Mouse (Mus musculus) C2C12 (cell line): Measurements from ENCODE around the gene Usp50. TPM values are rescaled to one million over a fixed set of nuclear protein-coding genes. Genes with fewer than 3 reads are reported as not detected.

ENCODE experiments used
- H3K27me3 ChIP-seq: one replicate; pipeline ENCODE4 v1.6.1; 2011; ENCODE audit not compliant: control insufficient read depth, insufficient read depth, insufficient read length
- H3K36me3 ChIP-seq: one replicate; pipeline ENCODE4 v1.6.1; 2011; ENCODE audit not compliant: control insufficient read depth, insufficient read depth
- H3K4me3 ChIP-seq: one replicate; pipeline ENCODE4 v1.5.1; 2011; ENCODE audit warnings: mild to moderate bottlenecking, control low read depth; ENCODE audit not compliant: poor library complexity, insufficient read depth, severe bottlenecking
- H3K79me2 ChIP-seq: one replicate; pipeline ENCODE4 v1.6.1; 2011; ENCODE audit not compliant: control insufficient read depth, insufficient read depth
- H3K79me3 ChIP-seq: one replicate; pipeline ENCODE4 v1.6.1; 2011; ENCODE audit warnings: low read depth, control low read depth
- H3ac ChIP-seq: one replicate; pipeline ENCODE3; 2011; ENCODE audit warnings: low read depth; ENCODE audit not compliant: control insufficient read depth, insufficient read length
- CEBPB ChIP-seq: IDR thresholded peaks from one replicate; pipeline ENCODE4 v1.6.1; 2011; ENCODE audit warnings: low read depth, mild to moderate bottlenecking, control low read depth, moderate library complexity
- CTCF ChIP-seq: IDR thresholded peaks from one replicate; pipeline ENCODE4 v1.5.1; 2011; ENCODE audit not compliant: control insufficient read depth, insufficient read depth, insufficient read length
- FOSL1 ChIP-seq: IDR thresholded peaks from one replicate; pipeline ENCODE4 v1.8.0; 2011; ENCODE audit warnings: mild to moderate bottlenecking, low read length; ENCODE audit not compliant: poor library complexity, insufficient read depth, severe bottlenecking
- MAX ChIP-seq: IDR thresholded peaks from one replicate; pipeline ENCODE4 v1.6.1; 2011; ENCODE audit warnings: mild to moderate bottlenecking, control low read depth
- MYOD1 ChIP-seq: IDR thresholded peaks from one replicate; pipeline ENCODE4 v1.6.1; 2011; ENCODE audit warnings: low read depth; ENCODE audit not compliant: control insufficient read depth, insufficient read length
- MYOG ChIP-seq: IDR thresholded peaks from one replicate; pipeline ENCODE4 v1.6.1; 2011; ENCODE audit not compliant: control insufficient read depth, insufficient read length; ENCODE audit errors: extremely low read depth
- USF1 ChIP-seq: IDR thresholded peaks from one replicate; pipeline ENCODE4 v1.6.1; 2011; ENCODE audit warnings: low read depth, mild to moderate bottlenecking, control low read depth, moderate library complexity
- polyA plus RNA-seq: library from polyadenylated mRNA; unstranded; fragments of >200 nt; fragmentation: generic; extraction: Trizol; gene quantifications from one replicate; pipeline ENCODE4 v1.2.1, GENCODE M21; 2012; ENCODE audit warnings: missing spikeins

Gene Usp50
- polyA plus RNA-seq, 1 experiment, result 0.78 TPM

DNA sequence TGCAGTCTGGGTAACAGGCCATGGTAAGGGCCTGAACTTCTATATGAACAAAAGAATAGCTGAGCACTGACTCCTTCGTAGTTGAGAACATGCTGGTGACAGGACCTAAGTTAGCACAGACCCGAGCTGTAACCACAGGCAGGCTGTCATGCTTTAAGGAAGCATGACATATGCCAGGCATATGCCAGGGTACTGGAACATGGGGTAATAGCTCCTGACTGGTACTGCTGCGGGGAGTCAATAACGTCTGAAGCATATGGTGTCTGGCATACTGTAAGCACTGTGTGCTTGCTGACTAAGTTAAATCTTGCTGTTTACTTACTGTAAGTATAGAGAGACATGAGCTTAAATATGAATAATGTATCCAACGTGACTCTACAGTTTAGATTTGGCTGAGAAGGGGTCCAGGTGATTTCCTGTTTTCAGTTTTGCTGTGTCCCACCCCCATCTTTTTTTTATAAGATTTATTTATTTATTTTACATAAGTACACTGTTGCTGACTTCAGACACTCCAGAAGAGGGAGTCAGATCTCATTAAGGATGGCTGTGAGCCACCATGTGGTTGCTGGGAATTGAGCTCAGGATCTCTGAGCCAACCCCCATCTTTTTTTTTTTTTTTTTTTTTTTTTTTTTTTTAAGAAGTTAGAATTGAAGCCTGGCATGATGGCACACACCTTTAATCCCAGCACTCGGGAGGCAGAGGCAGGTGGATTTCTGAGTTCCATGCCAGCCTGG is 47.8 kb downstream of the Usp50 start:
- H3K4me3 ChIP-seq, result no peak overlapping the region
- H3K27me3 ChIP-seq, result no peaks in the 10 kb centered on the region
- no peak overlapping the region for H3ac ChIP-seq
- TF ChIP-seq CEBPB (no peak), MYOG (no peak), USF1 (no peak), FOSL1 (no peak), MYOD1 (no peak), CTCF (no peak), MAX (no peak)
- H3K36me3 ChIP-seq, result peaks cover 53% of the 10 kb centered on the region
- H3K79me2 ChIP-seq, result no peaks in the 10 kb centered on the region
- no peaks in the 10 kb centered on the region for H3K79me3 ChIP-seq

- Histone ChIP-seq H3K36me3 (peaks cover 45% of the 10 kb centered on the region), H3K79me2 (no peaks in the 10 kb centered on the region), H3K4me3 (no peak overlapping the region), H3K79me3 (no peaks in the 10 kb centered on the region), H3ac (no peak overlapping the region), H3K27me3 (no peaks in the 10 kb centered on the region)
- no peak for TF ChIP-seq CEBPB
- no peak for TF ChIP-seq CTCF
- no peak for TF ChIP-seq MYOD1
- TF ChIP-seq USF1, result no peak
Observed at GRCm38 (mm10) chr2:126730502-126730901, 52.8 kb downstream of the Usp50 start.

- H3K4me3 ChIP-seq, result no peak overlapping the region
- peaks cover 54% of the 10 kb centered on the region for H3K36me3 ChIP-seq
- no peak for TF ChIP-seq MYOG
- TF ChIP-seq USF1, result no peak
- TF ChIP-seq MYOD1, result no peak
- no peak for TF ChIP-seq CEBPB
- no peak for TF ChIP-seq CTCF
- TF ChIP-seq MAX, result no peak
- no peak for TF ChIP-seq FOSL1
Observed at GRCm38 (mm10) chr2:126729207-126729606, 54.1 kb downstream of the Usp50 start.

DNA sequence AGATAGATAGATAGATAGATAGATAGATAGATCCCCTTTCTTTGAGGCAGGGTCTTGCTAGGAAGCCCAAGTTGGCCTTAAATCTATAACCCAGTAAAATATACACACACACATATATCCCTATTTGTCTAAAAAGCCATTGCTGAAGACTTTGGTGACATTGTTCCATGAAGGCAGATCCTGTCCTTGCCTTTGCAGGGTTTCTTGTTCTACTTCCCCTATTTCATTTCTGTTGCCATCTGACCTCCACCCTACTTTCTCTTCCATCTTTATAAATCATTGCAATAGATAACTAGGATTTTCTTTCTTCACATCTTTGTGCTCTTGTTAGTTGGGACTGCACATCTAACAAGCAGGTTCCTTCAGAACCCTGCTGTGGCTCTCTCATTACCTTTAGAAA is 70.3 kb downstream of the Usp50 start:
- H3K79me2 ChIP-seq, result peaks cover 77% of the 10 kb centered on the region
- H3K4me3 ChIP-seq, result no peak overlapping the region
- H3K27me3 ChIP-seq, result no peaks in the 10 kb centered on the region
- TF ChIP-seq MAX, result no peak
- no peak for TF ChIP-seq USF1
- no peak for TF ChIP-seq CEBPB
- TF ChIP-seq CTCF, result no peak
- no peak for TF ChIP-seq MYOG
- no peak for TF ChIP-seq FOSL1
- no peak for TF ChIP-seq MYOD1
- peaks cover 40% of the 10 kb centered on the region for H3K79me3 ChIP-seq
- H3ac ChIP-seq, result no peak overlapping the region
- H3K36me3 ChIP-seq, result peaks cover 3% of the 10 kb centered on the region

More at GRCm38 (mm10) chr2:126729207-126729606, 54.1 kb downstream of the Usp50 start:
- no peaks in the 10 kb centered on the region for H3K79me2 ChIP-seq
- no peak overlapping the region for H3ac ChIP-seq
- H3K79me3 ChIP-seq, result no peaks in the 10 kb centered on the region
- H3K27me3 ChIP-seq, result no peaks in the 10 kb centered on the region

GRCm38 (mm10) chr2:126712526-126712925 is 70.7 kb downstream of the Usp50 start:
- Histone ChIP-seq H3K4me3 (no peak overlapping the region), H3K79me2 (peaks cover 81% of the 10 kb centered on the region), H3K79me3 (peaks cover 45% of the 10 kb centered on the region), H3ac (no peak overlapping the region), H3K27me3 (no peaks in the 10 kb centered on the region), H3K36me3 (no peaks in the 10 kb centered on the region)
- TF ChIP-seq MAX, result no peak
- no peak for TF ChIP-seq CEBPB
- no peak for TF ChIP-seq CTCF
- no peak for TF ChIP-seq USF1
- TF ChIP-seq FOSL1, result no peak
- TF ChIP-seq MYOD1, result no peak
- no peak for TF ChIP-seq MYOG

DNA sequence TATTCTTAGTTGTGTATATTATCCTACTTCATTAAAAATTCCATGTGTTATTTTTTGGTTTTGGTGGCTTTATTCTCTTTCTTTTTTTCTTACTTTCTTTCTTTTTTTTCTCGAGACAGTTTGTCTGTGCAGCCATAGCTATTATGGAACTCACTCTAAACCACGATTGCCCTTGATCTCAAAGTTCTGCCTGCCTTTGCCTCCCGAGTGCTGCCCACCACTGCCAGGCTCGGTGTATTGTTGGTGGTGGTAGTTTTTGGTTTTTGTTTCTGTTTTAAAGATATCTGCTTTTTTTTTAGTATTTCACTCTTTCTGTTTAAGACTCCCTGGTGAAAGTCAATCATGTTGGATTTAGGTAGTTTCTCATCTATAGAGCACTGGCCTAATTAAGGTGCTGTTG is 74.9 kb downstream of the Usp50 start:
- no peak overlapping the region for H3ac ChIP-seq
- H3K79me3 ChIP-seq, result peaks cover 37% of the 10 kb centered on the region
- H3K79me2 ChIP-seq, result peaks cover 60% of the 10 kb centered on the region
- TF ChIP-seq CEBPB (no peak), MAX (no peak), MYOD1 (no peak), MYOG (no peak), CTCF (no peak), FOSL1 (no peak), USF1 (no peak)
- H3K27me3 ChIP-seq, result no peaks in the 10 kb centered on the region
- no peaks in the 10 kb centered on the region for H3K36me3 ChIP-seq
- H3K4me3 ChIP-seq, result peak overlapping the region; percentile 85
